Mouse (Mus musculus) heart, embryonic 13.5 days (tissue): Measurements from ENCODE around the gene Dpf3. TPM values are rescaled to one million over a fixed set of nuclear protein-coding genes. Genes with fewer than 3 reads are reported as not detected.

Experiments
- ATAC-seq: fragments of 200-750 bp; cut with Nextera tagmentation; 2 replicates; pipeline ENCODE4 v1.8.0; 2017; ENCODE audit warnings: moderate TSS enrichment; ENCODE audit not compliant: insufficient number of reproducible peaks, low FRiP score, low TSS enrichment; ENCODE audit errors: extremely low read depth
- H3K27ac ChIP-seq: fragments of 300-500 bp; sonication (generic); replicated peaks from 2 replicates; pipeline ENCODE4 v1.5.1; 2015; ENCODE audit warnings: moderate library complexity, mild to moderate bottlenecking, inconsistent platforms
- H3K27me3 ChIP-seq: fragments of 300-500 bp; sonication (generic); replicated peaks from 2 replicates; pipeline ENCODE4 v1.6.1; 2015; ENCODE audit warnings: mild to moderate bottlenecking, inconsistent platforms
- H3K36me3 ChIP-seq: fragments of 300-500 bp; sonication (generic); 2 replicates; pipeline ENCODE4 v1.6.1; 2015; ENCODE audit warnings: mild to moderate bottlenecking, inconsistent platforms
- H3K4me1 ChIP-seq: fragments of 300-500 bp; sonication (generic); 2 replicates; pipeline ENCODE4 v1.6.1; 2015; ENCODE audit warnings: inconsistent platforms
- H3K4me2 ChIP-seq: fragments of 300-500 bp; sonication (generic); 2 replicates; pipeline ENCODE4 v1.6.1; 2015; ENCODE audit warnings: inconsistent platforms, mild to moderate bottlenecking, moderate library complexity
- H3K4me3 ChIP-seq: fragments of 300-500 bp; sonication (generic); 2 replicates; pipeline ENCODE4 v1.5.1; 2015; ENCODE audit warnings: moderate library complexity, mild to moderate bottlenecking, inconsistent platforms
- H3K9ac ChIP-seq: fragments of 300-500 bp; sonication (generic); 2 replicates; pipeline ENCODE4 v1.6.1; 2015; ENCODE audit warnings: inconsistent platforms, mild to moderate bottlenecking, moderate library complexity
- H3K9me3 ChIP-seq: fragments of 300-500 bp; sonication (generic); 2 replicates; pipeline ENCODE4 v1.6.1; 2016; ENCODE audit warnings: inconsistent platforms
- WGBS: fragments of 180-500 bp; shearing (Covaris S2); methylation state at CpG from one replicate; pipeline ENCODE4 v1.1.7; 2015; ENCODE audit warnings: mixed read lengths; 5-methylcytosine and 5-hydroxymethylcytosine counted together
- polyA plus RNA-seq: library from polyadenylated mRNA; unstranded; fragments of >200 nt; fragmentation: Nextera tagmentation; extraction: Ambion mirVana; gene quantifications from 2 replicates; pipeline ENCODE4 v1.2.1, GENCODE M21; 2015

Gene Dpf3
- polyA plus RNA-seq, result 18.8 and 23.1 TPM in 2 replicates

DNA sequence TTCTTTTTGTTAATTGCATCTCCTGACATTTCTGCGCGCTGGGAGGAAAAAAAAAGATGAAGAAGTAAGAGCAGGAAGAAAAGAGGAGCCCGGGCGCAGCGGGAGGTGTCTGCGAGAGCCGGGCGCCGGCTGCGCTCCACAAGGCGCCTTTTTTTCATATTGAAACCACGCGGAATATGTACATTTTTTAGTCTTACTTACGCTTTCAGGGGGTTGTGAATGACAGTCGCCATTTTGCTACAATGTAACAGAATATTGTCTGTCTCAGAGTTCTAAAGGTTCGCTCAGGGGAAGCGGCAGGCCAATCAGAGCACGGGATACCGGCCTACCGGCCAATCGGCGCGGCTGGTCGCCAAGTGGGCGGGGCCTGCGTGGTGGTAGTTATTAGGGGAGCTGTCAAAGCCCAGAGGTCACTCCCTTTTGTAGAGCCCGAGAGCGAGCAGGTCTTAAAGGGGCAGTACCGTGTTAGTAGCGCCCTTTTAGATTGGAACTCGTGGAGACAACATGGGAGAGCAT is at the start of gene Dpf3:
Gene Dpf3, minus strand, starts transcription at position 241 of the 516 bp plus-strand sequence.
- peak within 1 kb of the TSS; percentile 91 for H3K4me3 ChIP-seq
- peaks cover 6% of the 10 kb centered on the region; the same call in 1 of the 2 replicates for H3K27me3 ChIP-seq
- peak within 1 kb of the TSS; percentile 97 for H3K4me2 ChIP-seq
- peaks cover 35% of the 10 kb centered on the region for H3K4me1 ChIP-seq
- ATAC-seq, result peak; percentile 88
- peaks cover 8% of the 10 kb centered on the region for H3K9me3 ChIP-seq
- peak within 1 kb of the TSS; percentile 93 for H3K27ac ChIP-seq
- H3K9ac ChIP-seq, result peak within 1 kb of the TSS; percentile 95
- under 1% methylated on average over 31 of the region's 31 CpGs for WGBS
- no peaks in the 10 kb centered on the region for H3K36me3 ChIP-seq

DNA sequence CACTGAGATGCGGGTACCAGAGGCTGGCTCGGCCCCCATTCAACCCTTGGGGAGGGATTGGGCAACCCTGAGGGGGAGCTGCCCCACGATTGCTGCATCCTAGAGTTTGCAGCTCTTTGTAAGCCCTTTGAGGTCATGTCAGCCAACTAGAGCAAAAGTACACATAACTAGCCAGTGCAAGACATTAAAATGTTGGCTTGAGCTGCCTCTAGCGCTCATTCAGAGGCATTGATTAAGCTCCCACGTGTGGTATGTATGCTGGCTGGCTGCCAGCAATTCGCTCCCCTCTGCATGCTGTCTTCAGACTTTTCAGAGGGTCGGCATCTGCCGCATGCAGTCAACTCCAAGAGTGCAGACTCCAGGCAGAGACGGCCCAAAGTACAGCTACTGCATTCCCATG is 48.5 kb upstream of the Dpf3 start:
- H3K9me3 ChIP-seq, result no peaks in the 10 kb centered on the region
- peaks cover 11% of the 10 kb centered on the region; the same call in 1 of the 2 replicates for H3K4me1 ChIP-seq
- no peak for ATAC-seq
- no peak overlapping the region for H3K4me2 ChIP-seq
- 53% methylated on average over 9 of the region's 9 CpGs for WGBS
- no peak overlapping the region for H3K4me3 ChIP-seq
- H3K27me3 ChIP-seq, result no peaks in the 10 kb centered on the region
- H3K9ac ChIP-seq, result no peak overlapping the region
- H3K27ac ChIP-seq, result no peak overlapping the region
- peaks cover 87% of the 10 kb centered on the region for H3K36me3 ChIP-seq

DNA sequence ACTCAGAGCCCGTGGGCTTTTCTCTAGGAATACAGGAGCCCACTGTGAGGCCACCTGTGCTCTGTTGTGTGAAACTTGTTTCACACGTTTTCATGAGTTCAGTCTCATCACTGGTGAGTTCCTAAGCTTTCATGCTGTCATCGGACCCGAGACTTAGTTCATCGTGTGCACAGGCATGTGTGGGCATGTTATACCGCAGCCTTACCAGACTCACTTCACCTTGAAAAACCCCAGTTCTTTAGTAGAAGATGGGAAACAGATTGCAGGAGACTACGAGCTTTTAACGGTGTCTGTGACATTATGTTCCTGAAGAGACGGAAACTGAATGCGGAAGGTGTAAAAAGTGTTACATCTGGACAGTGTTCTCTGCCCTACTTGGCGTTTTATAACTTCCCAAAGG is 47.9 kb upstream of the Dpf3 start:
- no peak overlapping the region for H3K4me2 ChIP-seq
- WGBS, result 83% methylated on average over 11 of the region's 11 CpGs
- ATAC-seq, result no peak
- no peak overlapping the region for H3K4me3 ChIP-seq
- H3K9ac ChIP-seq, result no peak overlapping the region
- H3K36me3 ChIP-seq, result peaks cover 85% of the 10 kb centered on the region
- H3K9me3 ChIP-seq, result no peaks in the 10 kb centered on the region
- no peaks in the 10 kb centered on the region for H3K27me3 ChIP-seq
- H3K4me1 ChIP-seq, result peaks cover 11% of the 10 kb centered on the region; the same call in 1 of the 2 replicates
- H3K27ac ChIP-seq, result no peak overlapping the region

DNA sequence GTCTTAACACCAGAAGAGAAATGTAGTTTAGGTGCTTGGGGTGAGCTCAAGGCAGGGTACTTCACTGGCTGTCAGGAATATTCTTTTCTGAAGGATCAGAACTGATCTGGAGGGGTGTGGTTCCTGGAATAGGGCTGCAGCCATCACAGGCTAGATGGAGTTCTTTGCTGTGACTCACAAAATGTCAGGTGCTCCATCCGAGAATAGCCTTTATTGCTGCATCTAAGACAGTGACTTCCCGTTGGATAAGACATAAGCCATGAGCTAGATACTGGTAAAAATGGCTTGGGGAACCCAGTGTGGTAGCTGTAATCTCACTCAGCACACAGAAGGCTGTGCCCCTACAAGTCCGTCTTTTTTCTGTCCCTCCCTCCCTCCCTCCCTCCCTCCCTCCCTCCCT is 46.7 kb upstream of the Dpf3 start:
- Histone ChIP-seq H3K4me2 (no peak overlapping the region), H3K36me3 (peaks cover 79% of the 10 kb centered on the region)

DNA sequence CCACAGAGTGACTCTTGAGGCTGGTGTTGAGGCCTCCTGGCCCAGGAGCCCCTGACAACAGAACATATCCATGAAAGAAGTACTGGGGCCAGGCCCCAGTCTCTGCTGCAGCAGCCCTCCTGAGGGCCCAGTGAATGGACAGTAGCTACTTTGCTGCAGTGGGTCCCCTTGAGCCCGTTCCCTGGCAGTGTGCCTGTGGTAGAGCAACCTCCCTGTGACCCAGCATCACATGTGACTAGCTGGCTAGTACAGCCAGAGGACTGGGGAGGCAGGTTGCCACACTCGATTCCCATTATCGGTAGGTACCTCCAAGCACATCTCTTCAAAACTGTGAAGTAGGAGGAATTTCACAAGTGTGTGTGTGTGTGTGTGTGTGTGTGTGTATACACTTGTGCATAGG is 45.5 kb upstream of the Dpf3 start:
- no peaks in the 10 kb centered on the region for H3K9me3 ChIP-seq
- no peaks in the 10 kb centered on the region for H3K27me3 ChIP-seq
- WGBS, result 74% methylated on average over 3 of the region's 3 CpGs
- H3K4me3 ChIP-seq, result no peak overlapping the region
- no peak overlapping the region for H3K4me2 ChIP-seq
- no peak overlapping the region for H3K9ac ChIP-seq
- H3K36me3 ChIP-seq, result peaks cover 73% of the 10 kb centered on the region
- no peak overlapping the region for H3K27ac ChIP-seq
- no peak for ATAC-seq
- H3K4me1 ChIP-seq, result peaks cover 18% of the 10 kb centered on the region; the same call in 1 of the 2 replicates

More for the DNA sequence above, 46.7 kb upstream of the Dpf3 start:
- Histone ChIP-seq H3K27me3 (no peaks in the 10 kb centered on the region), H3K4me3 (no peak overlapping the region), H3K27ac (no peak overlapping the region), H3K9me3 (no peaks in the 10 kb centered on the region), H3K4me1 (peaks cover 11% of the 10 kb centered on the region; the same call in 1 of the 2 replicates), H3K9ac (no peak overlapping the region)
- ATAC-seq, result no peak
- WGBS, result 71% methylated on average over 3 of the region's 3 CpGs

DNA sequence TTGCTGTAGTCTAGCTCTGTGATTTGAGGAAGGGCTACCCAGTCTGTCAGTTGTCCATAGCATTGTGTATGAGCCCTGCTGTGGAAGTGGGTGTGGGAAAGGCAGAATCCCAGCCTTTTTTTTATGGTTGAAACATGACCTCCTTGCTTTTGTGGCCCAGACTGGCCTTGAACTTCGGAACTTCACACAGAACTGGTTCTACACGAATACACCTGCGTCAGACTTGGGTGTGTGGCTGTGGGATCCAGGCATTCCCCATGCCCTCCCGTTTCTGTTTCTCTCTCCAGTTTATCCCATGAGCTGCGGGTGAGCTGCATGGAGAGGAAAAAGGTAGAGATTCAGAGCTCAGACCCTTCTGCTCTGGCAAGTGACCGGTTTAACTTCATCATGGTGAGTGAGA is 44.5 kb upstream of the Dpf3 start:
- Histone ChIP-seq H3K27me3 (no peaks in the 10 kb centered on the region), H3K9ac (no peak overlapping the region), H3K4me1 (peaks cover 22% of the 10 kb centered on the region; the same call in 1 of the 2 replicates), H3K4me2 (no peak overlapping the region), H3K4me3 (no peak overlapping the region), H3K27ac (no peak overlapping the region), H3K9me3 (no peaks in the 10 kb centered on the region), H3K36me3 (peaks cover 66% of the 10 kb centered on the region)
- 89% methylated on average over 6 of the region's 6 CpGs for WGBS
- ATAC-seq, result no peak

DNA sequence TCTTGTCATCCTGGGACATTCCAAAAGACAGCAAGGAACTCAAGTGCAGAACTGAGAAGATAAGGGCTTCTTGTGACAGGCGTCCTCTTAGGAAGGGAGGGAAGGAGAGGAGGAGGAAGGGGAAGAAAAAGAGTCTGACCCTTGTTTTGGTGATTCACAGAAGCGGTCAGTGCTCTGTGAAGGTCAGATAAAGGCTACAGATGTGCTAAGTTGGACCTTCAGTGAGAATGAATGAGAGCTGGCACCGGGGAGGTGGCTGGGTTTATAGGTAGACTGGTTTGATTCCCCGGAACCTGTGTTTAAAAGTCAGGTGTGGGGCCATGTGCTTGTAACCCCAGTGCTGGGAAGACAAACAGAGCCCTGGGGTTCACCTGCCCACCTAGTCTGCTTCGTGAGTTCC is 41.1 kb upstream of the Dpf3 start:
- no peak overlapping the region for H3K4me3 ChIP-seq
- H3K9ac ChIP-seq, result no peak overlapping the region
- no peak overlapping the region for H3K27ac ChIP-seq
- no peaks in the 10 kb centered on the region for H3K9me3 ChIP-seq
- no peak overlapping the region for H3K4me2 ChIP-seq
- H3K4me1 ChIP-seq, result peaks cover 42% of the 10 kb centered on the region
- ATAC-seq, result no peak
- WGBS, result 74% methylated on average over 5 of the region's 5 CpGs
- H3K27me3 ChIP-seq, result no peaks in the 10 kb centered on the region
- peaks cover 45% of the 10 kb centered on the region for H3K36me3 ChIP-seq

DNA sequence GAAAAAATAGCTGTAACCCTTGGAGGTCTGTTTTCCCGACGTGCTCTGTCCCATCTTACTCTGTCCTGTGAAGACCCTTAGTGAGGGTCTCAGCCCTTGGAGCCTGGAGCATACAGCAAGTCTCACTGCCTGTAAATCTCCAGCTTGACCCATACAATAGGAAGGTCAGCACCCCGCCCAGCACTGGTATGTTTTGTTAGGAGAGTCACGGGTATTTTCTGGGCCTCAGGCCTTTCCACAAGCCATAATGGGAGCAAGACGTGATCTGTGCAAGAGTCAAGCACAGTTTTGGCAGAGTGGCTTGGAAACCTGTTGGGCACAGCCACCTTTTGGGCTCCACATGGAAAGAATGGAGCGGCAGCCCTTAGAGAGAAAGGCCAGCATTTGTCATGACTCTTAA is 40.3 kb upstream of the Dpf3 start:
- Histone ChIP-seq H3K4me1 (peaks cover 41% of the 10 kb centered on the region), H3K9ac (no peak overlapping the region), H3K27ac (no peak overlapping the region), H3K27me3 (no peaks in the 10 kb centered on the region), H3K4me2 (no peak overlapping the region), H3K9me3 (no peaks in the 10 kb centered on the region), H3K4me3 (no peak overlapping the region), H3K36me3 (peaks cover 38% of the 10 kb centered on the region)
- no peak for ATAC-seq
- 73% methylated on average over 6 of the region's 6 CpGs for WGBS

DNA sequence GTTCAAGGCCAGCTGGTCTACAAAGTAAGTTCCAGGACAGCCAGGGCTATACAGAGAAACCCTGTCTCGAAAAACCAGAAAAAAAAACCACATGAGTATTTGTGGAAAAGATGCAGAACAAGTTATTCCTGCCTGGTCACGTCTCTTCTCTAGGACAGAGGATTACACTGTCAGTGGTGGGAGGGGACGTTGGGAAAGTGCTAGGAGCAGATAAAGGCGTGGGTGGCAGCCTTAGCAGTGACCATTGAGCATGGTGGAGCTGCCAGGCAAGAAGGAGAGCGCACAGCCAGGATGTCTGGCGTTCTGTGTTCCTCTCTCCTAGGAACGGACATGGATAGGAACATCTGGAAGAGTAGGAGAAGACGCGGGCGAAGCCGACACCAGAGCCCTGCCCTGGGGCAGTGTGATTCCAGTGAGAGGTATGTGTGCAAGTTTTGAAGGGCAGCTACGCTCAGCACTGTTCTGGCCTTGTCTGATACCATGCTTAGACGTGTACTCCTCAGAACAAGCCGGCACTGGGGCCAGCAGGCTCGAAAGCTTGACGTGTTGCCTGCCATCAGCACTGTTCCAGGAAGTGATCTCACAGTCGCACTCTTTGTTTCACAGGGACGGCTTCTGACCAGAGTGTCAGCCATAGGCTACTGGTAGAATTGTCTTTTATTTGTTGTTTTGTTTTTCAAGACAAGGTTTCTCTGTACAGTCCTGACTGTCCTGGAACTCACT is 38.5 kb upstream of the Dpf3 start:
- H3K27ac ChIP-seq, result 0 out of 2 replicates have a peak overlapping the region, but pooled peaks have one; percentile 33
- H3K4me3 ChIP-seq, result no peak overlapping the region
- H3K4me1 ChIP-seq, result peaks cover 46% of the 10 kb centered on the region
- H3K36me3 ChIP-seq, result peaks cover 20% of the 10 kb centered on the region
- H3K4me2 ChIP-seq, result no peak overlapping the region
- H3K9me3 ChIP-seq, result no peaks in the 10 kb centered on the region
- 60% methylated on average over 18 of the region's 18 CpGs for WGBS
- H3K27me3 ChIP-seq, result no peaks in the 10 kb centered on the region
- H3K9ac ChIP-seq, result peak overlapping the region; percentile 33; the same call in 1 of the 2 replicates
- no peak for ATAC-seq

DNA sequence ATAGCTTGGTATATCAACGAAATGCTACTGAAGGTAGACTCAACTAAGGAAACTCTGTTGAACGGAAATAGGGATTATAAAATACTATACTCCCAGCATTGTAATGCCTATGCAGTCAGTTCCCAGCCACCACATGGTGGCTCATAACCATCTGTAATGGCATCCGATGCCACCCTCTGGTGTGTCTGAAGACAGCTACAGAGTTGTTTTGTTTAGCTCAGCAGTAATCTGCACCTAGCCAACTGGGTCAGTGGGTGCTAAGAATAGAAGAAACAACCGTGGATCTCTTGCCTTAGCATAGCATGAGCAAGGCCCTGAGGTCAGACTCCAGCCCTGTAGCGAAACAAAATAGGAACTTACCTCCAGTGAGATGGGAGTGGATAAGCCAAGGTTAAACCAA is 36.8 kb upstream of the Dpf3 start:
- WGBS, result 67% methylated on average over 5 of the region's 5 CpGs
- Histone ChIP-seq H3K4me1 (peaks cover 49% of the 10 kb centered on the region), H3K27ac (peak overlapping the region; percentile 2; the same call in 1 of the 2 replicates)

DNA sequence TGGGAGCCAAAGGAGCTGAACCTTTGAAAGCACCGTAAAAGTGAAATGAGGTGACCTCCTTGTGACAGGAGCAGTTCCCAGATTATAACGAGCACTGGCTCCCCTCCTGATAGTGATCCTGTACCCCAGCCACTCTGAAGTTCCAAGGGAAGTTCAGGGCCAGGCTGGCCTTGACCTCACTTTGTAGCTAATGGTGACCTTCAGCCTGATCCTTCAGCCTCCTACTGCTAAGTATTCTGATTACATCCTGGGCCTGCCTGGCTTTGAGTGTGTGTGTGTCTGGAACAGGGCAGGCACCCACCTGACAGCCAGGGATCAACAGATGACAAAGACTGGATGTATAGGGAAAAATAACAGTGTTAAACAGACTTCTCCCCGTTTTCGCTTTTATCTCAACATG is 36.4 kb upstream of the Dpf3 start:
- no peak for ATAC-seq
- Histone ChIP-seq H3K4me1 (peaks cover 49% of the 10 kb centered on the region), H3K27me3 (no peaks in the 10 kb centered on the region), H3K4me3 (no peak overlapping the region), H3K36me3 (peaks cover 7% of the 10 kb centered on the region; the same call in 1 of the 2 replicates), H3K9ac (0 out of 2 replicates have a peak overlapping the region, but pooled peaks have one; percentile 44), H3K4me2 (no peak overlapping the region), H3K27ac (peak overlapping the region; percentile 2; the same call in 1 of the 2 replicates), H3K9me3 (no peaks in the 10 kb centered on the region)
- WGBS, result 66% methylated on average over 4 of the region's 4 CpGs

More for the DNA sequence above, 36.8 kb upstream of the Dpf3 start:
- ATAC-seq, result no peak
- H3K4me3 ChIP-seq, result no peak overlapping the region
- peaks cover 10% of the 10 kb centered on the region for H3K36me3 ChIP-seq
- H3K27me3 ChIP-seq, result no peaks in the 10 kb centered on the region
- H3K9ac ChIP-seq, result no peak overlapping the region
- H3K9me3 ChIP-seq, result no peaks in the 10 kb centered on the region
- H3K4me2 ChIP-seq, result no peak overlapping the region
